Mouse (Mus musculus) neutrophil, adult 65 days (primary cell): ENCODE measurements around the gene Dolk. TPM values are rescaled to one million over a fixed set of nuclear protein-coding genes. Genes with fewer than 3 reads are reported as not detected.

Experiments
- total RNA-seq: library from RNA; stranded (reverse); gene quantifications from 2 replicates; pipeline ENCODE4 v1.2.4, GENCODE M21; 2023

Dolk gene
- 6.6 and 8.6 TPM in 2 replicates for total RNA-seq

DNA sequence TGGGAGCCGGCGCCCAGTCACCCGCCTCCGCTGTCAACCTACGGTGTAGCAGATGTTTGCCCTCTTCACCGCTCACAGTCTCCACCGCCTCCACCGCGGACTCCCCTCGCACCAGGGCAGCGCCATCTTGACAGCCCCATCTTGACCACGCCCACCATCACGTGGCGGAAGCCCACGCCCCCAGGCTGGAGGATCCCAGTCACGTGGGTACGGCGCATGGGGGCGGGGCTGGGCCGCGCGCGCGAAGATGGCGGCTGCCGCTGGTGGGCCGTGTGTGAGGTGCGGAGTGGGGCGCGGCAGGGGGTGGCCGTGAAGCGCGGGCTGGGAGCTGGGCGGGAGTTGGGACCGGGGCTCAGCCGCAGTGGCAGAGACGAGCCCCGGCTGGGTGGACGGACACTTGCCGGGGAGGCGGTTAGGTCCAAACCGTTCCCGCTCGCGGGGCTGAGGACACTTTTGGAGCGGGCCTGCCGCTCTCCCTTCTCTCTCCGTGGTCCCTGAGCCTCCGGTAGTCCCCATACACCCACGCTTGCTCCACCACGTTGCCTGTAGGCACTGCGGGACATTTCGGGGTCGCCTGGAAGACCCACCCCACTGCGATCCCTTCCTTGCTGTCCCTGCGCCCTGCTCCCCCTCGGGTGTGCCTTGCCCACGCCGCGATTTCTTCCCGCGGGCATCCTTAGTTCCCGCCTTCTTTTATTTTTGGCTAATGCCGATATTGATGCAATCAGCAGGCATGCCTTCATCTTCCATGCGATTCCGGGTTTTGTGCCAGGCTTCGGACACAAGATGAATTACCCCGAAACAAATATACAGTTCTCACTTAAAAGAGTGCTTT is at the start of gene Dolk, which contains the start of gene Nup188:
Dolk (minus strand) TSS at position 143 of the 835 bp plus-strand sequence.
Nup188 (plus strand) TSS at position 206 of the 835 bp plus-strand sequence.

DNA sequence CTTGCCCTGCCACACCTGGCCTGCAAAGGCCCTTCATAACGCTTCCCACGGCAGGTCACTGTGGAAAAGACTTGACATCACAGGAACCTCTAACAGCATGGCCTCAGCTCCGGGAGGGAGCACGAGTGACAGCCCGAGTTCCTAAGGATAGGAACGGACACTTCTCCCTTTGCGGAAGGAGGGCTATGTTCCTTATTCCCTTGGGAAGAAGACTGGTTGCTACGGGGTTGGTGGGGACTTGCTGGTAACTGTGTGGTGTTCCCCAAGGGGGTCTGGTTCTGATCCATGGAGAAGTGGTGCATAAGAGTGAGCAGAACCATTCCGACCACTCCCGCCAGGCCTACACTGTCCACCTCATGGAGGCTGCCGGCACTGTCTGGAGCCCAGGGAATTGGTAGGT is 5.4 kb downstream of the Dolk start, which contains the start of gene Gm28038:
Gm28038 (plus strand) TSS at position 301 of the 400 bp plus-strand sequence.

DNA sequence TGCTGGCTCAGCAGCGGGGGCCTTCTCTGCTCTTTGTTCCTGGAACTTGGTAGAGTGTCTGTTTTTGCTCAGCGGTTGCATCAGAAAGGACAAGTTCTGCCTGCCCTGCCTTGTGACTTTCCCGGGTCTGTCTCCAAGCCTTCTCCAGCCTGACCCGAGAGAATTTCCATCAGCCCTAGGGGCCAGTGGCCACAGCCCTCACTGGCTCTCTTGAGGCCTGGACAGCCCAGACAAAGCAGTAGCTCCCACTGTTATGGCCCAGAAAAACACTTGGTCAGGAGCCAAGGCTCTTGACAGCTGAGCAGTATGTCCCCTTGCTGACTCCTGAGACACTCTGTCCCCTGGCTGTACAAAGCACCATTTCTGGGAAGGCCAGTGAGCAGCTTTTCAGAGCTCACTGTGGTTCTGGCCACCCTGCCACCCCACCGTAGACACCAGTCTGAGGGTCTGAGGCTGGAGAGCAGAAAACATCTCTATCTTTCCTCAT is 20.3 kb downstream of the Dolk start, which contains the start of gene Phyhd1:
Phyhd1 (plus strand) TSS at position 437 of the 487 bp plus-strand sequence.

DNA sequence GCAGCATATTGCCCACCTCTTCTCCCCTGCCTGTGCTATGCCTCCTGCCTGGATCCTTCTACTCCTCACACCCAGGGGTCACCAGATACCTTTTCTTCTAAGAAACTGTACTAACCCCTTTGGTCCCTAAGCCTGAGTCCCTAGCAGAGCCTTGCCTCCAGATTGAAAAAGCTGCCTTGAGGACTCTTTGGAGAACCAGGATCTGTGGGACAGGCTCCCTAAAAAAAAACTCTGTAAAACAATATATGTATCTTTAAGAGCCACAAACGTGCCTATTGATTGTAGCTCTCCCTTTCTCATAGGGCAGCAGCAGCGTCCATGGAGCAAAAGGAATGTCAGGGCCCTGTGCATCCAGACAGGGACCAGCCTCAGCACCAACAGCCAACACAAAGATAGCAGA is 45.9 kb downstream of the Dolk start, which contains the start of gene Gm28035:
Gm28035 (plus strand) TSS at position 301 of the 400 bp plus-strand sequence.

DNA sequence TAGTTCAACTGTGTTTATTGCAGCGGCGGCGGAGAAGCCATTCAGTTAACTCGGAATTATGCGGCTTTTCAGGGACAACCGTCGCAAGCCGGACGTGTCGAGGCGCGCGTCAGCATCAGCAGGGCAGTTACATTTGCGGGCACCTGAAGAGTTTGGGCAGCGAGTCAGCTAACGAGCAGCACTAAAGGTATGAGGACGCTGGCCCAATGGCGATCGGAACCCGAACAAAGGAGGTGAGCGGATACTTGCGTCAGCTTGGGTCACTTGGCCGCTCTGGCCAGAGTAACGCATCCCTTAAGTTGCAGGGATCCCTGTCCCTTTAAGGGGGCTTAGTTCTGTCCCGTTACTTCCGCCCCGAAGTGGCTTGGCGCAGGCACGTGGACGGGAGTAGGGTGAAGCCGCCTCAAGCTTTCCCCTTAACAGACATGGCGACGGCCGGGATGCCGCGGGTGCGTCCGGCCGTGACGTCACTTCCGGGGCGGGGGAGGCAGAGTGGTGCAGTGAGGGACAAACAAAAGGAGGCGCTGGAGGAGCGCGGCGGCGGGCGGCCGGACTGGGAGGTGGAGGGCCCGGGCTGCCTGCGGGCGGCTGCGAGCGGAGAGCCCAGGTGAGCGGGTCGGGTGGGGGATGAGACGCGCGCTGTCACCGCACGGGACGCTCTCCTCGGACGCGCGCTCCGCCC is 48.8 kb downstream of the Dolk start, which contains the start of gene Lrrc8a:
Lrrc8a (plus strand) TSS at position 517 of the 682 bp plus-strand sequence.

Other genes with a start within 250 kb of the Dolk start
- 1.5 and 1.6 TPM in 2 replicates for gene Wdr34, start 237.5 kb downstream of the Dolk start, total RNA-seq
- gene Set, start 229.0 kb downstream of the Dolk start, total RNA-seq = 91.9 and 105 TPM in 2 replicates
- 3.2 and 5.1 TPM in 2 replicates for gene Pkn3, start 208.7 kb downstream of the Dolk start, total RNA-seq
- 4.1 and 8.7 TPM in 2 replicates for gene Zdhhc12, start 192.7 kb downstream of the Dolk start, total RNA-seq
- 38.4 and 49.2 TPM in 2 replicates for gene Zer1, start 161.7 kb downstream of the Dolk start, total RNA-seq
- gene Tbc1d13, start 152.6 kb downstream of the Dolk start, total RNA-seq = 41.9 and 47.4 TPM in 2 replicates
- 2.8 and 3.4 TPM in 2 replicates for gene Endog, start 114.8 kb downstream of the Dolk start, total RNA-seq
- gene Spout1, start 107.9 kb downstream of the Dolk start, total RNA-seq = 6.7 and 7.5 TPM in 2 replicates
- 1.7 and 2.7 TPM in 2 replicates for gene Kyat1, start 80.5 kb downstream of the Dolk start, total RNA-seq
- 20.1 and 24.6 TPM in 2 replicates for gene Lrrc8a, start 48.6 kb downstream of the Dolk start, total RNA-seq
- 0.19 TPM in 1 of 2 replicates, not detected in the other for gene Gm28035, start 45.8 kb downstream of the Dolk start, total RNA-seq
- 1.8 and 2.8 TPM in 2 replicates for gene Phyhd1, start 20.1 kb downstream of the Dolk start, total RNA-seq
- not detected in 2 replicates for gene Gm28038, start 5.3 kb downstream of the Dolk start, total RNA-seq
- 17.5 and 23.0 TPM in 2 replicates for gene Nup188, start 63 bp upstream of the Dolk start, total RNA-seq
- 14.6 and 14.7 TPM in 2 replicates for gene Sh3glb2, start 73.0 kb upstream of the Dolk start, total RNA-seq
- 3.9 and 4.6 TPM in 2 replicates for gene Miga2, start 77.9 kb upstream of the Dolk start, total RNA-seq
- gene Dolpp1, start 105.9 kb upstream of the Dolk start, total RNA-seq = 12.6 TPM in 2 replicates
- 26.9 and 34.8 TPM in 2 replicates for gene Crat, start 129.5 kb upstream of the Dolk start, total RNA-seq
- gene Ptpa, start 129.7 kb upstream of the Dolk start, total RNA-seq = 65.6 and 98.9 TPM in 2 replicates
- gene Ier5l, start 187.9 kb upstream of the Dolk start, total RNA-seq = 1.4 and 2.5 TPM in 2 replicates